Mouse (Mus musculus): Measurements from ENCODE around the gene Ldah. TPM values are rescaled to one million over a fixed set of nuclear protein-coding genes. Genes with fewer than 3 reads are reported as not detected.

The Ldah gene
- polyA plus RNA-seq, 1 experiment from 2014 or later = 59.2 TPM

- no peaks in the 10 kb centered on the region for H3K4me1 ChIP-seq (ENCODE audit: control insufficient read depth, insufficient read depth, low read length)
- peak overlapping the region; percentile 69 for H3K4me3 ChIP-seq (ENCODE audit: low read depth, low read length)
- peak overlapping the region; percentile 83 for H3K9ac ChIP-seq (ENCODE audit: low read depth, low read length)
- H3K27ac ChIP-seq (ENCODE audit: low read depth, low read length) = 0 out of 2 replicates have a peak overlapping the region, but pooled peaks have one; percentile 23
- 16% methylated on average over 5 of the region's 5 CpGs for WGBS (ENCODE audit: insufficient replicate concordance)
- no peaks in the 10 kb centered on the region for H3K27me3 ChIP-seq (ENCODE audit: control insufficient read depth, insufficient read depth, low read length)
- no peaks in the 10 kb centered on the region for H3K9me3 ChIP-seq (replicated peaks; ENCODE audit: control insufficient read depth, low read length)
- H3K36me3 ChIP-seq (ENCODE audit: control insufficient read depth, insufficient read depth, low read length) = no peaks in the 10 kb centered on the region
- H3K4me2 ChIP-seq = peak overlapping the region; percentile 81
- ATAC-seq (replicated peaks; ENCODE audit: insufficient number of reproducible peaks, low FRiP score, low TSS enrichment) = no peak
Measured at GRCm38 (mm10) chr12:8207578-8207977, 329 bp upstream of the Ldah start.

GRCm38 (mm10) chr12:8216392-8217280 lies 8.7 kb downstream of the Ldah start:
- Histone ChIP-seq H3K9ac (ENCODE audit: low read depth, low read length) (no peak overlapping the region), H3K4me2 (no peak overlapping the region), H3K4me3 (ENCODE audit: low read depth, low read length) (no peak overlapping the region), H3K9me3 (replicated peaks; ENCODE audit: control insufficient read depth, low read length) (no peaks in the 10 kb centered on the region), H3K36me3 (ENCODE audit: control insufficient read depth, insufficient read depth, low read length) (no peaks in the 10 kb centered on the region), H3K27ac (ENCODE audit: low read depth, low read length) (no peak overlapping the region), H3K27me3 (ENCODE audit: control insufficient read depth, insufficient read depth, low read length) (no peaks in the 10 kb centered on the region), H3K4me1 (ENCODE audit: control insufficient read depth, insufficient read depth, low read length) (no peaks in the 10 kb centered on the region)
- 83% methylated on average over 15 of the region's 15 CpGs for WGBS (ENCODE audit: insufficient replicate concordance)
- no peak for ATAC-seq (replicated peaks; ENCODE audit: insufficient number of reproducible peaks, low FRiP score, low TSS enrichment)

- H3K9me3 ChIP-seq (replicated peaks; ENCODE audit: control insufficient read depth, low read length) = no peaks in the 10 kb centered on the region
- no peaks in the 10 kb centered on the region for H3K27me3 ChIP-seq (ENCODE audit: control insufficient read depth, insufficient read depth, low read length)
- H3K4me3 ChIP-seq (ENCODE audit: low read depth, low read length) = no peak overlapping the region
- no peak overlapping the region for H3K27ac ChIP-seq (ENCODE audit: low read depth, low read length)
- 91% methylated on average over 6 of the region's 6 CpGs for WGBS (ENCODE audit: insufficient replicate concordance)
- no peaks in the 10 kb centered on the region for H3K4me1 ChIP-seq (ENCODE audit: control insufficient read depth, insufficient read depth, low read length)
- no peak overlapping the region for H3K4me2 ChIP-seq
- no peaks in the 10 kb centered on the region; the same call in 1 of the 2 replicates for H3K36me3 ChIP-seq (ENCODE audit: control insufficient read depth, insufficient read depth, low read length)
- no peak for ATAC-seq (replicated peaks; ENCODE audit: insufficient number of reproducible peaks, low FRiP score, low TSS enrichment)
- no peak overlapping the region for H3K9ac ChIP-seq (ENCODE audit: low read depth, low read length)
Measured at GRCm38 (mm10) chr12:8223036-8223435, 15.1 kb downstream of the Ldah start.

GRCm38 (mm10) chr12:8231101-8231500 lies 23.2 kb downstream of the Ldah start:
- H3K4me3 ChIP-seq (ENCODE audit: low read depth, low read length) = no peak overlapping the region
- no peaks in the 10 kb centered on the region for H3K4me1 ChIP-seq (ENCODE audit: control insufficient read depth, insufficient read depth, low read length)
- H3K36me3 ChIP-seq (ENCODE audit: control insufficient read depth, insufficient read depth, low read length) = no peaks in the 10 kb centered on the region
- no peak for ATAC-seq (replicated peaks; ENCODE audit: insufficient number of reproducible peaks, low FRiP score, low TSS enrichment)
- H3K27me3 ChIP-seq (ENCODE audit: control insufficient read depth, insufficient read depth, low read length) = no peaks in the 10 kb centered on the region
- no peak overlapping the region for H3K4me2 ChIP-seq
- whole genome bisulfite sequencing (ENCODE audit: insufficient replicate concordance) = 88% methylated on average over 3 of the region's 3 CpGs
- no peak overlapping the region for H3K27ac ChIP-seq (ENCODE audit: low read depth, low read length)
- H3K9ac ChIP-seq (ENCODE audit: low read depth, low read length) = no peak overlapping the region
- H3K9me3 ChIP-seq (replicated peaks; ENCODE audit: control insufficient read depth, low read length) = no peaks in the 10 kb centered on the region

- Histone ChIP-seq H3K36me3 (ENCODE audit: control insufficient read depth, insufficient read depth, low read length) (no peaks in the 10 kb centered on the region; the same call in 1 of the 2 replicates), H3K9me3 (replicated peaks; ENCODE audit: control insufficient read depth, low read length) (no peaks in the 10 kb centered on the region), H3K4me1 (ENCODE audit: control insufficient read depth, insufficient read depth, low read length) (no peaks in the 10 kb centered on the region), H3K4me2 (no peak overlapping the region), H3K4me3 (ENCODE audit: low read depth, low read length) (no peak overlapping the region), H3K9ac (ENCODE audit: low read depth, low read length) (no peak overlapping the region), H3K27ac (ENCODE audit: low read depth, low read length) (no peak overlapping the region), H3K27me3 (ENCODE audit: control insufficient read depth, insufficient read depth, low read length) (no peaks in the 10 kb centered on the region)
- ATAC-seq (replicated peaks; ENCODE audit: insufficient number of reproducible peaks, low FRiP score, low TSS enrichment) = no peak
- WGBS (ENCODE audit: insufficient replicate concordance) = 72% methylated on average over 3 of the region's 3 CpGs
Measured at GRCm38 (mm10) chr12:8232679-8233078, 24.8 kb downstream of the Ldah start.

GRCm38 (mm10) chr12:8242181-8242580 lies 34.3 kb downstream of the Ldah start:
- Histone ChIP-seq H3K9me3 (replicated peaks; ENCODE audit: control insufficient read depth, low read length) (no peaks in the 10 kb centered on the region), H3K4me2 (no peak overlapping the region), H3K4me1 (ENCODE audit: control insufficient read depth, insufficient read depth, low read length) (0 out of 2 replicates have a peak, but pooled peaks cover 3% of the 10 kb centered on the region), H3K27ac (ENCODE audit: low read depth, low read length) (no peak overlapping the region), H3K27me3 (ENCODE audit: control insufficient read depth, insufficient read depth, low read length) (no peaks in the 10 kb centered on the region), H3K9ac (ENCODE audit: low read depth, low read length) (no peak overlapping the region), H3K4me3 (ENCODE audit: low read depth, low read length) (no peak overlapping the region), H3K36me3 (ENCODE audit: control insufficient read depth, insufficient read depth, low read length) (no peaks in the 10 kb centered on the region; the same call in 1 of the 2 replicates)
- WGBS (ENCODE audit: insufficient replicate concordance) = 84% methylated on average over 3 of the region's 3 CpGs
- ATAC-seq (replicated peaks; ENCODE audit: insufficient number of reproducible peaks, low FRiP score, low TSS enrichment) = no peak

- Histone ChIP-seq H3K36me3 (ENCODE audit: control insufficient read depth, insufficient read depth, low read length) (no peaks in the 10 kb centered on the region), H3K4me3 (ENCODE audit: low read depth, low read length) (no peak overlapping the region), H3K4me1 (ENCODE audit: control insufficient read depth, insufficient read depth, low read length) (0 out of 2 replicates have a peak, but pooled peaks cover 3% of the 10 kb centered on the region), H3K4me2 (no peak overlapping the region), H3K27ac (ENCODE audit: low read depth, low read length) (no peak overlapping the region), H3K9me3 (replicated peaks; ENCODE audit: control insufficient read depth, low read length) (no peaks in the 10 kb centered on the region), H3K9ac (ENCODE audit: low read depth, low read length) (no peak overlapping the region), H3K27me3 (ENCODE audit: control insufficient read depth, insufficient read depth, low read length) (no peaks in the 10 kb centered on the region)
- 39% methylated on average over 4 of the region's 4 CpGs for WGBS (ENCODE audit: insufficient replicate concordance)
- no peak for ATAC-seq (replicated peaks; ENCODE audit: insufficient number of reproducible peaks, low FRiP score, low TSS enrichment)
Measured at GRCm38 (mm10) chr12:8244746-8245145, 36.8 kb downstream of the Ldah start.

- no peak overlapping the region for H3K9ac ChIP-seq (ENCODE audit: low read depth, low read length)
- H3K4me2 ChIP-seq = no peak overlapping the region
- H3K36me3 ChIP-seq (ENCODE audit: control insufficient read depth, insufficient read depth, low read length) = no peaks in the 10 kb centered on the region
- no peak overlapping the region for H3K4me3 ChIP-seq (ENCODE audit: low read depth, low read length)
- no peak for ATAC-seq (replicated peaks; ENCODE audit: insufficient number of reproducible peaks, low FRiP score, low TSS enrichment)
- no peaks in the 10 kb centered on the region for H3K27me3 ChIP-seq (ENCODE audit: control insufficient read depth, insufficient read depth, low read length)
- no peaks in the 10 kb centered on the region for H3K9me3 ChIP-seq (replicated peaks; ENCODE audit: control insufficient read depth, low read length)
- no peak overlapping the region for H3K27ac ChIP-seq (ENCODE audit: low read depth, low read length)
- WGBS (ENCODE audit: insufficient replicate concordance) = 76% methylated on average over 2 of the region's 2 CpGs
- peaks cover 2% of the 10 kb centered on the region; the same call in 1 of the 2 replicates for H3K4me1 ChIP-seq (ENCODE audit: control insufficient read depth, insufficient read depth, low read length)
Measured at GRCm38 (mm10) chr12:8260297-8260696, 52.4 kb downstream of the Ldah start.

All from heart, embryonic 11.5 days (tissue).